Mouse (Mus musculus): ENCODE measurements at regions not wholly inside any gene's neighbourhood (a gene's known extent, or its start where the extent isn't known, plus 50 kb on each side); places are given as distances from the start of the nearest gene placed in this dataset.

DNA sequence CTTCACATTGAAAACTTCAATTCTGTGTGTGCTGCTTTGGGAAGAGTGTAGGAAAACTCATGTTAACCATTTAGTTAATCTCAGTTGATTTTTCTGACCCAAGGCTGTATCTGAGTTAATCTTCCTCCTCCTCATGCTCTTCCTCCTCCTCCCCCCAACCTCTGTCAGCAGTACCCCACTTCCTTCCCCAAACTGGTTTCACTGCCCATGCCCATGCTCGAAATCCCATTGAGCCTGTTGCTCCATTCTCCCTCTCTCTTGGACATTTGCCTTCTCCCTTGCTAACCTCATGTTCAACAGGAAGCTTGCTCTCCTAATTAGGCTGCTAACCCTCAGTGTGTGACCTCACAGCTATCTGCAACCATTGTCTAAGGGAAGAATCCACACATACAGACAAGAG lies 203.8 kb downstream of the Rsl24d1 start:
- in situ Hi-C loops (cut with MboI; ENCODE audit: unreplicated experiment in 2 of 2): no loop called here

DNA sequence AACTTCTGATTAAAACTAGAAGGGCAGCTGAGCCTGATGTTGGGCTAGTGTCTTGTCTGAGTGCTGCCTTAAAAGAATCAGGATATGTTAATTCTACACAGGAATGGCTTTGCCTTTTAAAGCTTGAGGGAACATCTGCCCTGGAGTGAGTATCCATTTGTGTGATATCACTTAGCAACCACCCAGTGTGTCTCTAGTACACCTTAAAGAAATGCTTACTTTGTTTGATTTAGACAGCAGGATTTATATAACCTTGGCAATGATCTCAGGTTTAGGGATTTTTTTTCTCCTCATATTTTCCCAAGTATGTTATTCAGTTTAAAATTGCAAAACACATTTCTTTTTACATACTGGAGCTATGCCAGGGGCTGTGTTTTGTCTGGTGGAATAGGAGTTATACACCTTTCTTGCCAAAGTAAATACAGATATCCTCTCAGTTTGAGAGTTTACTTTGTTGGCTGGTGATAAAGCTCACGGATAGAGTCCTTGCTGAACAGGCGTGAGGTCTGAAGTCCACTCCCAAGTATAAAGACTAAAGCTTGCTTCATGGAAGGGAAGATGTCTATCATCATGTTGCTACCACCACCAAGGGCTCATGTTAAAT lies 206.6 kb downstream of the Rsl24d1 start:
- in situ Hi-C loops (cut with MboI; ENCODE audit: unreplicated experiment in 2 of 2): no loop called here

DNA sequence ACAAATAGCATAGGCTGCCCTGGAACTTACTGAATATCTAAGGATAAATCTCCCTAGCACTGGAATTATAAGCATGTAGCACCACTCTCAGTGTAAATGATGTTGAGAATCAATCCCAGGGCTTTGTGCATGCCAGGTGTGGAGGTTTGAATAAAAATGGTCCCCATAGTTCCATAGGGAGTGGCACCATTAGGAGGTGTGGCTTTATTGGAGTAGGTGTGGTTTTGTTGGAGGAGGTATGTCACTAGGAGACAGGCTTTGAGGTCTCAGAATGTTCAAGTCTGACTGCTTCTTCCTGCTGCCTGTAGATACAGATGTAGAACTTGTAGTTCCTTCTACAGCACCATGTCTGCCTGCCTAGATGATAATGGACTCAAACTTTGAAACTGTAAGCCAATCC lies 217.8 kb downstream of the Rsl24d1 start:
- in situ Hi-C loops (cut with MboI; ENCODE audit: unreplicated experiment in 2 of 2): no loop called here

DNA sequence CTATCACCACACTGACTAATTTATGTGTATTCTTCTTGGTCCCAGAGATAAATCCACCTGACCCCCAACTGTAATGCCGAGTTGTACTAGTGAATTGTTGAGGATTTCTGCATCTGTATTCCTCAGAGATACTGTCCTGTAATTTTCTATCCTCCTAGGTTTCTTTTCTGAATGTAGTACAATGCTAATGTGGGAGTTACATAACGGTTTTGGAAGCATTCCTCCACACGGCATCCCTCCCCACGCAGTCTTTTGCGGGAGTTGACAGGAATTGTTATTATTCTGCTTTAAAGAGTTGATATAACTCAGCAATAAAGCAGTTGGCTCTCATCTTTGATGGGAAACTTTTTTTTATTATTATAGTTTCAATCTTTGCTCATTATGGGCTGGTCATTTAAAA lies 222.8 kb downstream of the Rsl24d1 start:
- in situ Hi-C loops (cut with MboI; ENCODE audit: unreplicated experiment in 2 of 2): no loop called here

DNA sequence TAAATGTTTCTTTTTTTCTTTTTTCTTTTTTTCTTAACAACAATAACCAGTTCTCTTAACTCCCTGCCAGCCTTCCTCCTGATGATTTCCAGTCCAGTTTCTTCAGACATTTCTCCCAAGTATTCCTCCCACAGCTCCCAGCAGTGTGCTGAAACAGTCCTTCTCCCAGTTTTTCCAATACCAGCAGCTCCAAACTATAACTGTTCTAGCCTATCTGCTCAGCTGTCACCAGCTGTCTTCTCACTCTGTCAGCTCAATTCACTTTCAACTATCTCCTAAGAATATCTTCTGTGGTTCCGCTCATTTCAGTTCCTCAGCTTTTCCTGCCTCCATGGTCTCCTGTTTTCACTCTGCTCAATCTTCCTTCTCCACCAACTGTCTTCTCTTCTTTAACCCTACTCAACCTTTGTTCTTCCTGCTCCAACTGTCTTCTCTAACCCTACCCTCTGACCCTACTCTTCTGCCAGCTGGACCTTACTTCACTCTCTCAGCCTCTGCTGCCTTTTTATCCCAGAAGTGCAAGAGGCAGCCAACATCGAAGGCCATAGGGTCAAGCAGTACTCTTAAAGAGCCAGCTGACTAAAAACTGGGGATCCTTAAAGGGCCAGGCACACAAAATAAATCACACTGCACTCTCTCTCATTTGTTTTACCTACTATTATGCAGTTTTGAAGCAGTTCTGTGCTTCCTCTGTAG lies 224.0 kb downstream of the Rsl24d1 start:
- in situ Hi-C loops (cut with MboI; ENCODE audit: unreplicated experiment in 2 of 2): no loop called here

DNA sequence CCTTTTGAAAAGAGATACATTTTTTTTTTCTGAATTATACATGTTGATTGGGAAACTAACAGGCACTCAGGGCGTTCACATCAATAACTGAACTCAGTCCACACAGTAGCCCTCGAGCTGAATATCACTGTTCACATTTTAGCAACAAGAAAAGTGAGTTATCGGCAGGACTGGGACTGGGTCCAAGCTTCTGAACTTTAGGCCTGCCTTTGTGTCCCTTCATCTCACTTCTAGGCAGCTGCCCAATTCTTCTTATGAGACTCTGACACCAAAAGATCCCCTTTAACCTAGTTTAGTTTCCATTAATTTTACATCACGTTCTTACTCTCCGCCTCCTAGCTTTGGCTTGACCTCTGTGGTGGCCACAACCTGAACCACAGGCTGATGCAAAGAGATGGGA lies 242.7 kb downstream of the Rsl24d1 start:
- in situ Hi-C loops (cut with MboI; ENCODE audit: unreplicated experiment in 2 of 2): no loop called here

DNA sequence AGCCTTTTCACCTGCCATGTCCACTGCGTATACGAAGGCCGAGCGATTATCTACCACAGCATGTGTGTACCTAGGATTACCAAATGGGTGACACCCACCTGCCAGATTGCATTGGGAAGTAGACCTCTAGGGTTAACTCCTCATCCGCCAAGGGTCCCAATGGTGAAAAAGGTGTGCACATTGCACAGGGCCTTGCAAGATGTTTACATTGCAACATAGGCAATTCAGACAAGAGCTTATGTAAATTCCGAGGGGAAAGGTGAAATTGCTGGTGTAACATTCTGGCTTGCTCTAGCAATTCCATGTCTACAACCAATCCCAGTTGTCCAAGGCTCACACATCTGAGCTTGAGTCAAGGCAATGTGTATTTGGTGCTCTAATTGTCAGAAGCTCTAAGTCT lies 245.7 kb downstream of the Rsl24d1 start:
- in situ Hi-C loops (cut with MboI; ENCODE audit: unreplicated experiment in 2 of 2): no loop called here

DNA sequence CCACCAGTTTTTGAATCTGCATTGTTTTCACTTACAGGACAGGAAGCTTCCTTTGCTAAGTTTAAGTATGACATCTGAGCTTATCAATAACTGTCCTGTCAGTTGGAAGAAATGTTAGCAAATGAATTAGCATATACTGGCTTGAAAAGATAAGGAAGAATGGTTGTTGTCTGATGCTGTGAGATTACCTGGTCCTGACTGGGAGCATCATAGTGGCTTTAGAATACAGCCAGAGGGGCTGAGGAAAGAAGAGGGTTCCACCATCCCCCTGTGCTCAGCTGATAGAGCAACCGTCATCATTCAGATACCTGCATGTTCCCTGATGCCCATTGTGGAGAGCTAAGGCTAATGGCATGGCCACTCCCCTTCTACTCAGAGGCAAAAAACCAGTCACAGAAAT lies 267.5 kb downstream of the Rsl24d1 start:
- in situ Hi-C loops (cut with MboI; ENCODE audit: unreplicated experiment in 2 of 2): no loop called here

DNA sequence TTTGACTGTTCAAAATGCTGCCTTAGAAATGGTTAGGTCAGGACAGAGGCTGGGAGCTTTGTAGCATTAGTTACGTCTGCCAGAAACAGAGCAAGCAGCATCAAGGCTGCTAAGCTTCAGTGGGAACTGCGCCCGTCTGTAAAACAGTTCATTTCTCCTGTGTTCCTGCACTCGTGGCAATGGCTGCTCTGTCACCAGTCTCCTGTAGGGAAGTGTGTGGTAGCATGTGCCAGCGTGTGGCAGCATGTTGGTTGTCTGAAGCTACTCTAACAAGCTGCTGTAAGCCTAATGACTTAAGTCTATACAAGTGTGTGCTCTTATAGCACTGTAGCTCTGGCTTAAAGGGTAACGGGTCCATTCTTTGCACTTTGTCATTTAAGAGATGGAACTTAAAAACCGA lies 278.8 kb downstream of the Rsl24d1 start:
- in situ Hi-C loops (cut with MboI; ENCODE audit: unreplicated experiment in 2 of 2): no loop called here

DNA sequence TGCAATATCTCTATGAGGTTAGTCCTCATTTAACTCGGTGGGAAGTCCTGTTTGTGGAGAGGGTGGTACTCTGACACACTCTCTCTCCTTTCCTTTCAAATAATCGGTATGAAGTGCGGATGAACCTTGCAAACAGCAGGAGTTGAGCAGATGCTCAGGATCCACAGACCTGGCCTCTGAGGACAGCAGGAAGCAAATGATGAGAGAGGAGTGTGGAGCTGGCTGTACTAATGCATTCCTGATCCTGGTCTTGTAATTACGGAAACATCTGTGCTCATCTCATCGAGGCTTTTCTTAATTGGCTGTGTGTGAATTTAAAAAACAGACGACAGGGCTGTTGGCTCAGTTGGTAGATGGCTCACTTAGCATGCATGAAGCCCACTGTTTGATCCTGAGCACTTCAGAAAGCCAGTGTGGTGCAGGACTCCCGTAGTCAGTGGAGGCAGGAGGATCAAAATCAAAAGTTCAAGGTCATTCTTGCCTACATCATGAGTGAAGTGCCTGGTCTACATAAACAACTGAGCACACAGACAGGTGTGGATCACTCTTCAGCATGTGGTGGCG lies 300.2 kb downstream of the Rsl24d1 start:
- in situ Hi-C loops (cut with MboI; ENCODE audit: unreplicated experiment in 2 of 2): no loop called here

DNA sequence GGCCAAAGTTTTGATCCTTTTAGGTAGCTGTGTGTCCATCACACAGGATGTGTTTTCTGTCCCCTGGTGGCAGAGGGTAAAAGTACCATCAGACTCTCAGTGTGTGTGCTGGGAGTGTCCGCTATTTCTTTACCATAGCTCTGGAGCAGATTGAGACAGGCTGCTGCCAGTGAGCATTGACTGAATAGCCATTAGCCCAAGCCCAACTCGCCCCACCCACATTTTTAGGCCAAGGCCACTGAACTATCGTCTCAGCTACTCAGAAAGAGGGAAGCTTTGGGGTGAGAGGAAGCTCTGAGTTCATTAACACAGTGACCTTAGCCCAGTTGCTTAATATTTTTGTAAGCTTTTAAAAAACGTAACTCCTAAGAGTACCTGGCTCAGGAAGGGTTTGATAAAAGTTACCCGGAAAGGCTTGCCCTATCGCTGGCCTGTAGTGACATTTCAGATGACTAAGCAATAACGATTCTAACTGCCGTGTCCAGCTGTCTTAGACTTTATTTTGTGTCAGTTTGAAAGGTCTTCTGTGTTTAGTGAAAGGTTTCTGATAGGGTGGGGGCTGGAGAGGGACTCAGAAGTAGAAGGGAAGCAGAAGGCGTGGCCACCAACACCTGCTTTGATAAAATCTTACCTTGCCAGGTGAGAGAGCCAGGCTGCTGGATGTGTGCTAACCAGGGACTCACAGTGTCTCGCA lies 303.0 kb downstream of the Rsl24d1 start:
- in situ Hi-C loops (cut with MboI; ENCODE audit: unreplicated experiment in 2 of 2): no loop called here

Measured in v-Abl transformed pro-B cells (cell line).